9 mouse cellular contexts compared by ENCODE assay signal in the genomic region with DNA sequence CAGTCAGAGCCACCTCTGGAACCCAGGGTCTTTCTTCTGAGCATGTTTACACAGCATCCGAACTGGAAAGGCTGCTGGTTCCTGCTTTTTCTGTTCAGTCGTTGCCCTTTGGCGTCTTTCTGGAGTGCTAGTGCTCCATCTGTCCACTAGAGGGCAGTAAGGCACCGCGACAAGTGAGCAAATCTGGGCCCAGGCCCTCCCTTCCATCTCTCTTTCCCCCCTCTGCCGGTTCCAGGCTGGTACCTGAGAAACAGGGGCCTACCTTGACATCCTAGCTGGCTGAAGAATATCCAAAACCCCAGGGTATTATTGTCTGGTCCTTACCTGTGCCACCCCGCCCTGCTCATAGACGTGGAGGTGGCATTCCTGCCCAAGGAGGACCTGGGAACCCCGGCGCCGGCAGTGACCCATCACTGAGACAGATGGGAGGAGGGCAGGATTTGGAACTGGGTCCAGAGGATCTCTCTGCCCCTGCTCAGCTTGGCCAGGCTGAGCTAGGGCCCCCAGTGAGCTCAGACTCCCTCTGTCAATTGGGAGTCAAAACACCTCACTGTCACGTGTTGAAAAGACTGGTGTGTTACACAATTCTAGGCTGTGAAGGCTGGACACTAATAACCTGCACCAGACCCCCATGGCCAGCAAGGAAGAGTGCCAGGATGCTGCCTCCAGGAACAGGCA. TPM values are rescaled to one million over a fixed set of nuclear protein-coding genes. Genes with fewer than 3 reads are reported as not detected.
DNase-seq lines count a peak whose midpoint lies in the region; ATAC-seq and TF ChIP-seq lines count a peak whose summit lies in the region.
"Had no signal": no experiment of that assay in that cellular context is flagged by ENCODE, and none has a peak within 500 bp of the region (broad histone marks: within the 10 kb centered on the region; RNA-seq: fewer than 3 reads in every experiment).

No protein-coding gene starts in this region.

- H3K4me2 ChIP-seq in CH12.LX (ENCODE audit: insufficient read depth, low read depth, poor library complexity, severe bottlenecking): no peak overlapping the region
- H3K4me2 ChIP-seq in embryonic facial prominence, embryonic 14.5 days (ENCODE audit: low read depth, low read length): no peak overlapping the region
- no peak overlapping the region for H3K4me2 ChIP-seq in heart, embryonic 12.5 days
- no peak overlapping the region for H3K4me2 ChIP-seq in lung, embryonic 14.5 days

- no peak overlapping the region for H3K4me3 ChIP-seq in CH12.LX (replicated peaks in 1 of 3; ENCODE audit: low read depth in 2 of 3, low read length in 2 of 3, poor library complexity in 1 of 3)
- H3K4me3 ChIP-seq in bone marrow, adult 2 months (replicated peaks; ENCODE audit: control insufficient read depth, low read depth, low read length): no peak overlapping the region
- H3K4me3 ChIP-seq in embryonic facial prominence, embryonic 14.5 days (ENCODE audit: low read depth, low read length): no peak overlapping the region
- H3K4me3 ChIP-seq in heart, embryonic 12.5 days: no peak overlapping the region
- H3K4me3 ChIP-seq in lung, embryonic 14.5 days (ENCODE audit: low read depth, low read length): no peak overlapping the region

- DNase-seq in CH12.LX (ENCODE audit: extremely low read depth): peak; percentile 92
- DNase-seq in embryonic facial prominence, embryonic 14.5 days (ENCODE audit: low spot score): peak; percentile 83
- DNase-seq in large intestine, adult 2 months (ENCODE audit: low read depth, low spot score): peak; percentile 72
- peak; percentile 93 for DNase-seq in lung, embryonic 14.5 days
- DNase-seq in retina, embryonic 14.5 days (ENCODE audit: low spot score): peak; percentile 92
- peak; percentile 84 for DNase-seq in thymus, postnatal 25 days

- peaks cover 4% of the 10 kb centered on the region for H3K9me3 ChIP-seq in CH12.LX (replicated peaks; ENCODE audit: low read length)
- no peaks in the 10 kb centered on the region for H3K9me3 ChIP-seq in embryonic facial prominence, embryonic 14.5 days (ENCODE audit: control insufficient read depth, low read length)
- H3K9me3 ChIP-seq in heart, embryonic 12.5 days (replicated peaks): no peaks in the 10 kb centered on the region
- no peaks in the 10 kb centered on the region for H3K9me3 ChIP-seq in lung, embryonic 14.5 days (ENCODE audit: low read depth, low read length)

- H3K36me3 ChIP-seq in CH12.LX (replicated peaks in 1 of 2; ENCODE audit: control insufficient read depth in 1 of 2, insufficient read depth in 1 of 2, low read length in 1 of 2): no peaks in the 10 kb centered on the region
- H3K36me3 ChIP-seq in embryonic facial prominence, embryonic 14.5 days (ENCODE audit: control insufficient read depth, insufficient read depth, low read length): no peaks in the 10 kb centered on the region
- H3K36me3 ChIP-seq in heart, embryonic 12.5 days: no peaks in the 10 kb centered on the region
- H3K36me3 ChIP-seq in lung, embryonic 14.5 days (ENCODE audit: insufficient read depth): no peaks in the 10 kb centered on the region

- H3K79me2 ChIP-seq in CH12.LX (replicated peaks; ENCODE audit: control insufficient read depth, extremely low read depth, insufficient read depth, poor library complexity, severe bottlenecking): no peaks in the 10 kb centered on the region

- no peak; the same call in none of the 2 replicates for TF ChIP-seq RAD21 in CH12.LX (IDR thresholded peaks at IDR 0.05; ENCODE audit: low read depth, low read length)

- dilution Hi-C loops in CH12.LX (cut with MboI; ENCODE audit: extremely low pct_ligation_motif_present, extremely low pct_unique_long_range_greater_than_20kb, low sequenced_read_pairs): no loop called here

- no peak overlapping the region for H3K9ac ChIP-seq in CH12.LX (ENCODE audit: insufficient read depth, low read depth)
- H3K9ac ChIP-seq in embryonic facial prominence, embryonic 14.5 days (ENCODE audit: low read depth, low read length): peak overlapping the region; percentile 30; the same call in 1 of the 2 replicates
- peak overlapping the region; percentile 9; the same call in 1 of the 2 replicates for H3K9ac ChIP-seq in heart, embryonic 12.5 days
- no peak overlapping the region; the same call in 1 of the 2 replicates for H3K9ac ChIP-seq in lung, embryonic 14.5 days

- no peak for TF ChIP-seq POLR2A in CH12.LX (IDR thresholded peaks at IDR 0.05; ENCODE audit: low read depth, low read length)
- no peak for TF ChIP-seq POLR2A in bone marrow, adult 2 months (IDR thresholded peaks at IDR 0.05; ENCODE audit: borderline replicate concordance, control insufficient read depth, low read depth, low read length)

- no peak overlapping the region for H3K27ac ChIP-seq in CH12.LX (ENCODE audit: insufficient read depth, low read depth)
- no peak overlapping the region for H3K27ac ChIP-seq in bone marrow, adult 2 months (ENCODE audit: control insufficient read depth, insufficient read depth, low read depth, low read length, poor library complexity)
- no peak overlapping the region for H3K27ac ChIP-seq in embryonic facial prominence, embryonic 14.5 days (replicated peaks; ENCODE audit: low read depth, low read length)
- no peak overlapping the region for H3K27ac ChIP-seq in heart, embryonic 12.5 days (ENCODE audit: poor library complexity, severe bottlenecking)
- no peak overlapping the region for H3K27ac ChIP-seq in lung, embryonic 14.5 days (ENCODE audit: low read depth)

- peaks cover 23 to 38% of the 10 kb centered on the region in 2 experiments for H3K4me1 ChIP-seq in CH12.LX (ENCODE audit: control insufficient read depth in 1 of 2, insufficient read depth in 2 of 2)
- no peaks in the 10 kb centered on the region for H3K4me1 ChIP-seq in bone marrow, adult 2 months (ENCODE audit: control insufficient read depth, insufficient read depth, low read length)
- peaks cover 3% of the 10 kb centered on the region; the same call in 1 of the 2 replicates for H3K4me1 ChIP-seq in embryonic facial prominence, embryonic 14.5 days (ENCODE audit: control insufficient read depth, insufficient read depth, low read length)
- H3K4me1 ChIP-seq in heart, embryonic 12.5 days (replicated peaks): peaks cover 22% of the 10 kb centered on the region
- no peaks in the 10 kb centered on the region for H3K4me1 ChIP-seq in lung, embryonic 14.5 days (ENCODE audit: insufficient read depth)

- ATAC-seq in embryonic facial prominence, embryonic 14.5 days (ENCODE audit: low read depth): 0 out of 2 replicates have a peak, but pooled peaks have one; percentile 7
- no peak for ATAC-seq in heart, embryonic 12.5 days (ENCODE audit: insufficient number of reproducible peaks, low FRiP score)
- ATAC-seq in lung, embryonic 14.5 days (ENCODE audit: insufficient read depth): 0 out of 2 replicates have a peak, but pooled peaks have one; percentile 9

- peak; percentile 98 to 99 for TF ChIP-seq CTCF in CH12.LX (conservative IDR thresholded peaks at IDR 0.05 in 1 of 2, IDR thresholded peaks at IDR 0.05 in 1 of 2; ENCODE audit: low read depth in 2 of 2, low read length in 2 of 2)
- peak; percentile 97 for TF ChIP-seq CTCF in bone marrow, adult 2 months (IDR thresholded peaks at IDR 0.05; ENCODE audit: control insufficient read depth, insufficient read depth, low read length)
- TF ChIP-seq CTCF in lung, embryonic 14.5 days (IDR thresholded peaks at IDR 0.05; ENCODE audit: low read depth): peak; percentile 99

- in situ Hi-C loops in CH12.LX (cut with MboI; ENCODE audit: low pct_ligation_motif_present, low pct_unique_long_range_greater_than_20kb, low sequenced_read_pairs): loop anchor here (5.0 kb wide), 2 partner anchors 96 to 151 kb away; no protein-coding TSS in a partner anchor

- 37% methylated on average over 12 of the region's 12 CpGs for WGBS in bone marrow, adult 2 months
- 34% methylated on average over 12 of the region's 12 CpGs for WGBS in embryonic facial prominence, embryonic 14.5 days
- WGBS in heart, embryonic 12.5 days: 39% methylated on average over 12 of the region's 12 CpGs
- WGBS in large intestine, adult 2 months: 40% methylated on average over 12 of the region's 12 CpGs
- WGBS in lung, embryonic 14.5 days: 34% methylated on average over 12 of the region's 12 CpGs

- H3K27me3 ChIP-seq in CH12.LX (replicated peaks): peaks cover 58% of the 10 kb centered on the region
- no peaks in the 10 kb centered on the region for H3K27me3 ChIP-seq in embryonic facial prominence, embryonic 14.5 days (replicated peaks; ENCODE audit: control insufficient read depth, insufficient read depth, low read length)
- H3K27me3 ChIP-seq in heart, embryonic 12.5 days (replicated peaks): peaks cover 10% of the 10 kb centered on the region
- no peaks in the 10 kb centered on the region for H3K27me3 ChIP-seq in lung, embryonic 14.5 days (ENCODE audit: insufficient read depth, low read length)

- no peak for TF ChIP-seq EP300 in CH12.LX (IDR thresholded peaks at IDR 0.05; ENCODE audit: low read length)

RNA-seq across cellular contexts. Expression of gene Tha1, which starts 2.5 kb away (rescaled TPM):
- total RNA-seq in CH12.LX (2012; rRNA removed): not detected in 2 replicates
- total RNA-seq in CH12.LX (2014; rRNA removed): not detected in 2 replicates
- not detected in 2 replicates for polyA plus RNA-seq in CH12.LX (2012; ENCODE audit: insufficient read length, low read depth)
- polyA plus RNA-seq in bone marrow, adult 2 months (2011; ENCODE audit: insufficient read depth, insufficient read length, low replicate concordance, missing spikeins): 2.8 and 3.2 TPM in 2 replicates
- 3.7 and 4.2 TPM in 2 replicates for polyA plus RNA-seq in embryonic facial prominence, embryonic 14.5 days (2014; fragmentation: Nextera tagmentation; extraction: Ambion mirVana)
- 3.7 and 4.9 TPM in 2 replicates for polyA plus RNA-seq in heart, embryonic 12.5 days (2016; fragmentation: Nextera tagmentation; extraction: Ambion mirVana)
- 24.4 and 25.7 TPM in 2 replicates for polyA plus RNA-seq in large intestine, adult 2 months (2012; rRNA removed)
- polyA plus RNA-seq in lung, embryonic 14.5 days (2014; fragmentation: Nextera tagmentation; extraction: Ambion mirVana): 3.4 and 3.7 TPM in 2 replicates

RNA-seq across cellular contexts. Expression of gene Tmem235, which starts 10.3 kb away (rescaled TPM):
- total RNA-seq in CH12.LX (2012; rRNA removed): not detected in 2 replicates
- not detected in 2 replicates for total RNA-seq in CH12.LX (2014; rRNA removed)
- polyA plus RNA-seq in CH12.LX (2012; ENCODE audit: insufficient read length, low read depth): not detected in 2 replicates
- not detected in 2 replicates for polyA plus RNA-seq in bone marrow, adult 2 months (2011; ENCODE audit: insufficient read depth, insufficient read length, low replicate concordance, missing spikeins)
- not detected in 2 replicates for polyA plus RNA-seq in embryonic facial prominence, embryonic 14.5 days (2014; fragmentation: Nextera tagmentation; extraction: Ambion mirVana)
- not detected in 2 replicates for polyA plus RNA-seq in heart, embryonic 12.5 days (2016; fragmentation: Nextera tagmentation; extraction: Ambion mirVana)
- polyA plus RNA-seq in large intestine, adult 2 months (2012; rRNA removed): 0.09 and 0.26 TPM in 2 replicates
- polyA plus RNA-seq in lung, embryonic 14.5 days (2014; fragmentation: Nextera tagmentation; extraction: Ambion mirVana): not detected in 2 replicates
- polyA plus RNA-seq: heart, embryonic 16.5 days had no signal

RNA-seq across cellular contexts. Expression of gene Birc5, which starts 21.8 kb away (rescaled TPM):
- total RNA-seq in CH12.LX (2012; rRNA removed) (193 and 237 TPM in 2 replicates), CH12.LX (2014; rRNA removed) (242 and 270 TPM in 2 replicates)
- 286 and 289 TPM in 2 replicates for polyA plus RNA-seq in CH12.LX (2012; ENCODE audit: insufficient read length, low read depth)
- 390 and 403 TPM in 2 replicates for polyA plus RNA-seq in bone marrow, adult 2 months (2011; ENCODE audit: insufficient read depth, insufficient read length, low replicate concordance, missing spikeins)
- 229 and 265 TPM in 2 replicates for polyA plus RNA-seq in embryonic facial prominence, embryonic 14.5 days (2014; fragmentation: Nextera tagmentation; extraction: Ambion mirVana)
- 250 and 252 TPM in 2 replicates for polyA plus RNA-seq in heart, embryonic 12.5 days (2016; fragmentation: Nextera tagmentation; extraction: Ambion mirVana)
- 35.8 and 45.0 TPM in 2 replicates for polyA plus RNA-seq in large intestine, adult 2 months (2012; rRNA removed)
- 395 and 399 TPM in 2 replicates for polyA plus RNA-seq in lung, embryonic 14.5 days (2014; fragmentation: Nextera tagmentation; extraction: Ambion mirVana)

RNA-seq across cellular contexts. Expression of gene Tk1, which starts 44.9 kb away (rescaled TPM):
- total RNA-seq in CH12.LX (2012; rRNA removed) (235 and 236 TPM in 2 replicates), CH12.LX (2014; rRNA removed) (146 and 149 TPM in 2 replicates)
- 158 and 179 TPM in 2 replicates for polyA plus RNA-seq in CH12.LX (2012; ENCODE audit: insufficient read length, low read depth)
- 145 and 156 TPM in 2 replicates for polyA plus RNA-seq in bone marrow, adult 2 months (2011; ENCODE audit: insufficient read depth, insufficient read length, low replicate concordance, missing spikeins)
- 108 and 119 TPM in 2 replicates for polyA plus RNA-seq in embryonic facial prominence, embryonic 14.5 days (2014; fragmentation: Nextera tagmentation; extraction: Ambion mirVana)
- polyA plus RNA-seq in heart, embryonic 12.5 days (2016; fragmentation: Nextera tagmentation; extraction: Ambion mirVana): 101 and 105 TPM in 2 replicates
- polyA plus RNA-seq in large intestine, adult 2 months (2012; rRNA removed): 79.4 and 95.1 TPM in 2 replicates
- 144 and 158 TPM in 2 replicates for polyA plus RNA-seq in lung, embryonic 14.5 days (2014; fragmentation: Nextera tagmentation; extraction: Ambion mirVana)

RNA-seq across cellular contexts. Expression of gene Afmid, which starts 45.1 kb away (rescaled TPM):
- 6.8 and 7.3 TPM in 2 replicates for total RNA-seq in CH12.LX (2012; rRNA removed)
- total RNA-seq in CH12.LX (2014; rRNA removed): 5.0 and 5.7 TPM in 2 replicates
- polyA plus RNA-seq in CH12.LX (2012; ENCODE audit: insufficient read length, low read depth): 7.1 and 7.5 TPM in 2 replicates
- polyA plus RNA-seq in bone marrow, adult 2 months (2011; ENCODE audit: insufficient read depth, insufficient read length, low replicate concordance, missing spikeins): 16.9 and 21.8 TPM in 2 replicates
- polyA plus RNA-seq in embryonic facial prominence, embryonic 14.5 days (2014; fragmentation: Nextera tagmentation; extraction: Ambion mirVana): 4.5 and 5.5 TPM in 2 replicates
- 10.5 and 13.5 TPM in 2 replicates for polyA plus RNA-seq in heart, embryonic 12.5 days (2016; fragmentation: Nextera tagmentation; extraction: Ambion mirVana)
- 9.3 and 13.5 TPM in 2 replicates for polyA plus RNA-seq in large intestine, adult 2 months (2012; rRNA removed)
- 4.6 TPM in 2 replicates for polyA plus RNA-seq in lung, embryonic 14.5 days (2014; fragmentation: Nextera tagmentation; extraction: Ambion mirVana)

Comparison
In these comparisons a context has a peak if more than half of its experiments do, and no peak if none do; other contexts are left out.
1. H3K9ac ChIP-seq: peak in embryonic facial prominence, embryonic 14.5 days (single experiment) and heart, embryonic 12.5 days (single experiment); none in CH12.LX (single experiment) and lung, embryonic 14.5 days (single experiment).
2. Peak in every context shown above with its lines, with median percentiles within 50 percentile points of each other: DNase-seq and CTCF ChIP-seq.